Mouse (Mus musculus) limb, embryonic 11.5 days (tissue): ENCODE measurements around the gene Lipn. TPM values are rescaled to one million over a fixed set of nuclear protein-coding genes. Genes with fewer than 3 reads are reported as not detected.

ENCODE experiments used
- ATAC-seq: fragments of 200-750 bp; cut with Nextera tagmentation; 2 replicates; pipeline ENCODE4 v1.8.0; 2017; ENCODE audit warnings: low read depth; ENCODE audit not compliant: insufficient number of reproducible peaks, low FRiP score, low TSS enrichment
- DNase-seq: peaks from one replicate; pipeline ENCODE4 v3.0.0-alpha.2; 2015; ENCODE audit warnings: low spot score
- H3K27ac ChIP-seq: fragments of 300-500 bp; sonication (generic); replicated peaks from 2 replicates; pipeline ENCODE4 v1.5.1; 2014; ENCODE audit warnings: low read depth, mild to moderate bottlenecking, low read length
- H3K27me3 ChIP-seq: fragments of 300-500 bp; sonication (generic); 2 replicates; pipeline ENCODE4 v1.6.1; 2014; ENCODE audit warnings: mild to moderate bottlenecking, low read length, mixed read lengths; ENCODE audit not compliant: control insufficient read depth, insufficient read depth
- H3K36me3 ChIP-seq: fragments of 300-500 bp; sonication (generic); 2 replicates; pipeline ENCODE4 v1.6.1; 2014; ENCODE audit warnings: mild to moderate bottlenecking, low read length, moderate library complexity, mixed read lengths; ENCODE audit not compliant: control insufficient read depth, insufficient read depth
- H3K4me1 ChIP-seq: fragments of 300-500 bp; sonication (generic); 2 replicates; pipeline ENCODE4 v1.6.1; 2014; ENCODE audit warnings: low read length, mixed read lengths; ENCODE audit not compliant: control insufficient read depth, insufficient read depth
- H3K4me2 ChIP-seq: fragments of 300-500 bp; sonication (generic); 2 replicates; pipeline ENCODE4 v1.6.1; 2014; ENCODE audit warnings: low read depth, mild to moderate bottlenecking, moderate library complexity; ENCODE audit not compliant: severe bottlenecking
- H3K4me3 ChIP-seq: fragments of 300-500 bp; sonication (generic); 2 replicates; pipeline ENCODE4 v1.5.1; 2014; ENCODE audit warnings: low read depth, low read length
- H3K9ac ChIP-seq: fragments of 300-500 bp; sonication (generic); 2 replicates; pipeline ENCODE4 v1.6.1; 2014; ENCODE audit warnings: mild to moderate bottlenecking, low read length
- H3K9me3 ChIP-seq: fragments of 300-500 bp; sonication (generic); 2 replicates; pipeline ENCODE4 v1.6.1; 2016; ENCODE audit warnings: low read length; ENCODE audit not compliant: control insufficient read depth
- WGBS: fragments of 180-500 bp; shearing (Covaris S2); extraction: QIAGEN DNeasy Blood & Tissue Kit; methylation state at CpG from one replicate; pipeline ENCODE4 v1.1.7; 2014; 5-methylcytosine and 5-hydroxymethylcytosine counted together
- polyA plus RNA-seq: library from polyadenylated mRNA; unstranded; fragments of >200 nt; fragmentation: Nextera tagmentation; extraction: Ambion mirVana; gene quantifications from 2 replicates; pipeline ENCODE4 v1.2.1, GENCODE M21; 2014

Lipn gene
- polyA plus RNA-seq, 1 experiment from 2014 or later: not detected

DNA sequence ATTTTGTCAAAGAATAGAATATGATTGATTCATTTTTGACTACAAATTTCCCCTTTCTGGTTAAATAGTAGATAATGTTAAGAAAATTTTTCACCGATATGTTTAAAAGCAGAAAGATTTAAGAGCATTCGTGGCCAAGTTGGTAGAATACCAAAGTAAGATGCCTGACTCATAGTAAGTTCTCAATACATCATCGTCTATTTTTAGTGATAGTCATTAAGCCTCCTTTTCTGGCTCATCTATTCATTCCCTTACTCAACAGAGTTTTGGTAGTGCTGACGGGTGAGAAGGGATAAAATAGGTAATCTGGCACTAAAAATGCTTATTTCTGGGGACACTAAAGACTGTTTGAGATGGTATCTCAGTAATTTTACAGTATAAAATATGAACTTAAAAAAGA lies 3.1 kb upstream of the Lipn start:
- Histone ChIP-seq H3K9me3 (no peaks in the 10 kb centered on the region), H3K4me2 (no peak overlapping the region), H3K4me1 (no peaks in the 10 kb centered on the region), H3K27ac (no peak overlapping the region), H3K36me3 (no peaks in the 10 kb centered on the region), H3K4me3 (no peak overlapping the region), H3K27me3 (no peaks in the 10 kb centered on the region), H3K9ac (no peak overlapping the region)
- ATAC-seq: no peak
- 88% methylated on average over 4 of the region's 4 CpGs for WGBS
- DNase-seq: no peak

DNA sequence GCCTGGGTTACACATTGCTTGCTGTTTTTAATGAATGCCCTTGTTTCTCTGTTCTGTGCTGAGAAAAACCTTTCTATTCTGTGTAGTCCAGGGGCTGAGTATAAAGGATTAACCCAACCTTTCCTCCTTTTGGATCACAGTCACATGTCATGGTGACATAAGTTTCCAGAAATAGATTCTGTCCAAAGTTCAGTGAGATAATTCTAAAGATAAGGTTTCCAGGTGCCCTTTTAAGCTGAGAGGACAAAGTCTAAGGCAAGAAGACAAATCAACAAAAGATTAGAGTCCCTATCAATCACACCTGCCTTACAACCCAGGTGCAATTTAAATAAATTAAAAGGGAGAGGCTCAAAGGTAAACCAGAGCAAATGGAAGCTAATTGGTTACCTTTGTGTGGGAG lies 7.1 kb downstream of the Lipn start:
- Histone ChIP-seq H3K4me2 (no peak overlapping the region), H3K9ac (no peak overlapping the region), H3K4me1 (no peaks in the 10 kb centered on the region), H3K27ac (no peak overlapping the region), H3K9me3 (no peaks in the 10 kb centered on the region), H3K36me3 (no peaks in the 10 kb centered on the region), H3K4me3 (no peak overlapping the region), H3K27me3 (no peaks in the 10 kb centered on the region)
- DNase-seq (no peak), ATAC-seq (no peak)

DNA sequence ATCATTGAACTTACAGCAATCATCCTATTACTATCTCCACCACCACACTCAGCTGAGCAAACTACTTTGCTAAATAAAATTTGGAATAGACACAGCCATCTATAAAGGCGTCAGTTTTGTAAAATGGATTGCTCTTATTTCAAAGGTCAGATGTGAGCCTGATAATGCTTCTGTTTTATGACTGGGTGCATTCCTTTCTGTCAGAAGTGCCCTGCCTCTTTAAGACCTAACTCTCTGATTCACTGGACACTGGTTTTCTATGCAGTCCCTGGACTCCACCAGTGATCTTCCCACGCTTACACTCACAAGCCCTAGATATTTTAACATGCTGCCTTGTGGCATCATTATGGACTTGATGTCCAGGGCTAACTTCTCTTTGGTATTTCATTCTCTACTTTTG lies 11.0 kb downstream of the Lipn start:
- H3K27ac ChIP-seq: no peak overlapping the region
- DNase-seq (no peak), ATAC-seq (no peak)
- no peak overlapping the region for H3K9ac ChIP-seq
- H3K36me3 ChIP-seq: no peaks in the 10 kb centered on the region
- no peaks in the 10 kb centered on the region for H3K27me3 ChIP-seq
- no peaks in the 10 kb centered on the region for H3K4me1 ChIP-seq
- H3K9me3 ChIP-seq: no peaks in the 10 kb centered on the region
- WGBS: 72% methylated on average over 2 of the region's 2 CpGs
- no peak overlapping the region for H3K4me2 ChIP-seq
- H3K4me3 ChIP-seq: no peak overlapping the region

DNA sequence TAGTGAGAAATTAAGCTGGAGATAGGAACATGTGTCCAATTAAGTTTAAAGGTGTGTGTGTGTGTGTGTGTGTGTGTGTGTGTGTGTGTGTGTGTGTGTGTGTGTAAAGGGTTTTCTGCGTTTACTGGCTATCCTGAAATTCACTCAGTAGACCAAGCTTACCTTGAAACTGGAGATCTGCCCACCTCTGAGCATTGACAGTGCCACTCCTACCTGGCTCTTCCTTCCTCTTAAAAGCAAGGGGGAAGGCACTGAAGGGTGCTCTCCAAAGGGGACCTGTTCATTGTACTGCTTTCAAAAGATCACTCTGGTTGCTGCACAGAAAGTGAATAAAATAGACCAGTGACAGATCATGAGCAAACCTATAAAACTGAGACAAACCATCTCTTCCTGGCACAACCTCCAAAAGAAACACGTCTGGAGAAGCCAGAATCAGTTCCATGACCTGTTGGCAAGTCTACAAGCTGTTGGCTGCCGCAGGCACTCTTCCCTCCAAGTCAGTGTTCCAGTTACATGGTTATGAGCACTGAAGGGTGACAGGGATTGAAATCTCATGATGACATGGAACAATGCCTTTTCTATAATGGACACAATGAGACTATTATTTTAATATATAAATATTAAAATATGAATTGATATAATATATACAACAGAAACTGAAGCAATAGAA lies 22.0 kb downstream of the Lipn start:
- no peak for DNase-seq
- 78% methylated on average over 3 of the region's 3 CpGs for WGBS
- no peak overlapping the region for H3K27ac ChIP-seq

DNA sequence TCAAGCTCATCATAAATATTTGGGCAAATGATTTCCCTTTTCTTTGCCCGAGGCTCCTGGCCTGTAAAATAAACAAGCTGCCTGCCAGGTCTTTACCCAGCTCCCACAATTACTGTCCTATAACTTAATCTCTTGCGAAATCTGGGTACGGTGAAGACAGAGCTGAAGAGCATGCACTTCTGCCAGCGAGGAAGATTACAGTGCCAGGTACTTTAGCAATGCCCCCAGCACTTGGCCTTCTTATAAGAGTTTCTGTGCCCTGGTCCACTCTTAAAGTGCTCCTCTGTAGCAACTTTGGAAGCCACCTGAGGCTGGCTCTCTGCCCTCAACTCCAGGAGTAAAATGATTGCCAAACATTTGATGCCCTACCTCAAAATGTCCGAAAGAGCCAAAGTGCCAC lies 28.2 kb downstream of the Lipn start:
- no peak overlapping the region for H3K4me2 ChIP-seq
- H3K9ac ChIP-seq: no peak overlapping the region
- no peak overlapping the region for H3K27ac ChIP-seq
- no peaks in the 10 kb centered on the region for H3K9me3 ChIP-seq
- no peaks in the 10 kb centered on the region for H3K36me3 ChIP-seq
- ATAC-seq: no peak
- H3K27me3 ChIP-seq: no peaks in the 10 kb centered on the region
- no peak for DNase-seq
- H3K4me3 ChIP-seq: no peak overlapping the region
- 82% methylated on average over 5 of the region's 5 CpGs for WGBS
- H3K4me1 ChIP-seq: no peaks in the 10 kb centered on the region

More for the DNA sequence above, 22.0 kb downstream of the Lipn start:
- Histone ChIP-seq H3K4me3 (no peak overlapping the region), H3K27me3 (no peaks in the 10 kb centered on the region), H3K4me1 (no peaks in the 10 kb centered on the region), H3K9me3 (no peaks in the 10 kb centered on the region), H3K4me2 (no peak overlapping the region), H3K36me3 (no peaks in the 10 kb centered on the region), H3K9ac (no peak overlapping the region)
- no peak for ATAC-seq

DNA sequence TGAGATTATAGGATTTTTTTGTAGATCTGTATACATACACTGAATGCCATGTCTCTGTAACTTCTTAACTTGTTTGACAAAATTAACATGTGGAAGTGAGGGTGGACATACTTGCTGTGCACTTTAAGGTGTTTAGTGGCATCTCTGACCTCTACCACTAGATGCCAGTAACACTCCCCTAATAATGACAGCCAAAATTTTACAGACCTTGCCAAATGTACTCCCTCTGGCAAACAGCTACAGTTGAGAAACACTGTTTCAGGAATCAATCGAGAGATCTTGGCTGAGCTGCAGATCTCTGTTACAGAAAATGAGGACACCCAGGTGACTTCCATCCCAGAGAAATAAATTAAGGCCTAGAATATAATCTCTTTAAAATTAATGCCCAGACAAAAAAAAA lies 29.1 kb downstream of the Lipn start:
- Histone ChIP-seq H3K27ac (no peak overlapping the region), H3K4me3 (no peak overlapping the region), H3K27me3 (no peaks in the 10 kb centered on the region), H3K36me3 (no peaks in the 10 kb centered on the region), H3K4me1 (no peaks in the 10 kb centered on the region), H3K9me3 (no peaks in the 10 kb centered on the region), H3K4me2 (no peak overlapping the region), H3K9ac (no peak overlapping the region)
- 73% methylated on average over 1 of the region's 1 CpGs for WGBS
- ATAC-seq (no peak), DNase-seq (no peak)

DNA sequence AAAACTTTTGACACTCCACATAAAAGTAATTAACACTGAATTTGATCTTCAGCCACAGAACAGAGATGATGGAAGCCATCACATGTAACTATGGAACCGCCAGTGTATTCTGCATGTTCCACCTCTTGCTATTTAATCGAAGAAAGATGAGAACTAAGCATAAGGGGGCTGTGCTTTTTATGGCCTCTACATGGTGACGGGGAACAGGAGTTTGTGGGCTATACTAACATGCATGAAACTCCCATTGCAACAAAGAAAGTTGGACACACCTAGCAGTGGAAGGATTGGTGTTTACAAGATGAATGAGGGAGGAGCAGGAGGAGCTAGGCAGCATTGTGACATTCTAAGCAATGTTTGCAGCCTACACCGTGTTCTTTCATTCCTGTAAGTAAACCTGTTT lies 33.5 kb downstream of the Lipn start, which contains the start of gene Lipm:
Gene Lipm, plus strand, starts transcription at position 301 of the 400 bp plus-strand sequence.
- Histone ChIP-seq H3K9me3 (no peaks in the 10 kb centered on the region), H3K9ac (no peak within 1 kb of the TSS)
- ATAC-seq: no peak

DNA sequence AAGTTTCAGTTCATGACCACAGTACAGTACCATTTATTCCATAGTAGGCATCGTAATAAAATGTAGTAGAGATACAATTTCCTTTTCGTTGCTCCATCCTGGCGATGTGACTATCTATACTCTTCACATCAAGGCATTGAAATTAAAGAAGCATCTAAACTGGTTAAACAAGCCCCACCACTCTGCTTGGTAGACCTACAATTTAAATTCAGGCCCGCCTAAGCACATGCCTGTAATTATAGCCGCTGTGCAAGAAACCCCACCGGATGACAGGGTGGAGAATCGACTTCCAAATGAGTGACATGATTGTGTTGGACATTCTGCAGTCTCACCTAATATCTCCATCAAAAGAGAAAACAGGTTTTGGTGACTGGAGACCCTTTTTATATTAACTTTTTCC lies 34.7 kb downstream of the Lipn start:
- Histone ChIP-seq H3K9ac (no peak overlapping the region), H3K9me3 (no peaks in the 10 kb centered on the region), H3K36me3 (no peaks in the 10 kb centered on the region), H3K4me2 (no peak overlapping the region), H3K4me3 (no peak overlapping the region), H3K27ac (no peak overlapping the region), H3K4me1 (no peaks in the 10 kb centered on the region), H3K27me3 (no peaks in the 10 kb centered on the region)
- whole genome bisulfite sequencing: 84% methylated on average over 7 of the region's 7 CpGs
- no peak for ATAC-seq
- no peak for DNase-seq

More for the DNA sequence above, 33.5 kb downstream of the Lipn start, which contains the start of gene Lipm:
- DNase-seq: no peak
- 80% methylated on average over 4 of the region's 4 CpGs for WGBS
- no peak within 1 kb of the TSS for H3K4me3 ChIP-seq
- no peak within 1 kb of the TSS for H3K4me2 ChIP-seq
- no peaks in the 10 kb centered on the region for H3K36me3 ChIP-seq
- H3K4me1 ChIP-seq: no peaks in the 10 kb centered on the region
- no peak within 1 kb of the TSS for H3K27ac ChIP-seq
- H3K27me3 ChIP-seq: no peaks in the 10 kb centered on the region

DNA sequence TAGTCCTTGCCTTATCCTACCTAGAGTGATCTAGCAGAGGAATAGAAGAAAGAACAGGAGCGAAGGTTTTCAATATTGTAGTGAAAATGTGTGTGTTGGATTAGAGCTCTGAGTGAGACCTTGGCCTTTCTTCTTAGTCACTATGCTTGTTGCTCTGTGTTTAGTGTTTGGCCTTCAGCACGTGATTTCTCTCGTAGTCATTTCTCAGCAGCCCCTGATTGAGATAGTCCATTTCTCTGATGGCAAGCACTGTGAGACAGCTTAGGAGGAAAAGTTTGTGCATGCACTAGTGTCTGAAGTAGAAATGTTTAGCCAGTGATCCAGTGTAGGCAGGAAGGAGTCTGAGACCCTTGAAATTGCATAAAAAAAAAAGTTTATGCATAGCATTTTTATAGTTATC lies 37.7 kb downstream of the Lipn start:
- Histone ChIP-seq H3K9ac (no peak overlapping the region), H3K9me3 (no peaks in the 10 kb centered on the region), H3K36me3 (no peaks in the 10 kb centered on the region), H3K4me3 (no peak overlapping the region), H3K27ac (no peak overlapping the region), H3K4me1 (no peaks in the 10 kb centered on the region), H3K27me3 (no peaks in the 10 kb centered on the region), H3K4me2 (no peak overlapping the region)
- 89% methylated on average over 3 of the region's 3 CpGs for WGBS
- no peak for DNase-seq
- no peak for ATAC-seq
